16 mouse cellular contexts compared by ENCODE assay signal in the genomic region with DNA sequence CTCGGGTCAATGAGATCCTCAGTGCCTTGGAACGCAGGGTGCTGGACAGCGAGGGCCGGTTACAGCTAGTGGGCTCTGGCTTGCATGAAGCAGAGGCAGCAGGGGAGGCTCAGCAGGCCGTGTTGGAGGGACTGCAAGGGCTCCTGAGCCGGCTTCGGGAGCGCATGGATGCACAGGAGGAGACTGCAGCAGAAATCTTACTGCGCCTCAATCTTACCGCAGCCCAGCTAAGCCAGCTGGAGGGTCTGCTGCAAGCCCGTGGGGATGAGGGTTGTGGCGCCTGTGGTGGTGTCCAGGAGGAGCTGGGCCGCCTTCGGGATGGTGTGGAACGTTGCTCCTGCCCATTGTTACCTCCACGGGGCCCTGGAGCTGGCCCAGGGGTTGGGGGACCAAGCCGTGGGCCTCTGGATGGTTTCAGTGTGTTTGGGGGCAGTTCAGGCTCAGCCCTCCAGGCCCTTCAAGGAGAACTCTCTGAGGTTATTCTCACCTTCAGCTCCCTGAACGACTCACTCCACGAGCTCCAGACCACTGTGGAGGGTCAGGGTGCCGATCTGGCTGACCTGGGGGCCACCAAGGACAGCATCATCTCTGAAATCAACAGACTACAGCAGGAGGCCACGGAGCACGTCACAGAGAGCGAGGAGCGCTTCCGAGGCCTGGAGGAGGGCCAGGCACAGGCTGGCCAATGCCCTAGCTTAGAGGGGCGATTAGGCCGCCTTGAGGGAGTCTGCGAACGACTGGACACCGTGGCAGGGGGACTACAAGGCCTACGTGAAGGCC. TPM values are rescaled to one million over a fixed set of nuclear protein-coding genes. Genes with fewer than 3 reads are reported as not detected.
DNase-seq lines count a peak whose midpoint lies in the region; ATAC-seq lines count a peak whose summit lies in the region.
"Had no signal": no experiment of that assay in that cellular context is flagged by ENCODE, and none has a peak within 500 bp of the region (broad histone marks: within the 10 kb centered on the region; RNA-seq: fewer than 3 reads in every experiment).

No protein-coding gene starts in this region.

- H3K9me3 ChIP-seq in hindbrain, embryonic 10.5 days, result no peaks in the 10 kb centered on the region
- no peaks in the 10 kb centered on the region for H3K9me3 ChIP-seq in hindbrain, embryonic 16.5 days (ENCODE audit: control insufficient read depth, low read length)
- no peaks in the 10 kb centered on the region for H3K9me3 ChIP-seq in midbrain, embryonic 10.5 days (replicated peaks)
- H3K9me3 ChIP-seq in midbrain, embryonic 15.5 days, result no peaks in the 10 kb centered on the region
- H3K9me3 ChIP-seq in limb, embryonic 15.5 days, result no peaks in the 10 kb centered on the region
- H3K9me3 ChIP-seq: hindbrain, embryonic 15.5 days; liver, embryonic 13.5 days had no signal

- no peak overlapping the region for H3K9ac ChIP-seq in hindbrain, embryonic 16.5 days (ENCODE audit: low read depth, low read length)
- H3K9ac ChIP-seq in midbrain, embryonic 15.5 days, result no peak overlapping the region
- no peak overlapping the region for H3K9ac ChIP-seq in limb, embryonic 15.5 days
- H3K9ac ChIP-seq: hindbrain, embryonic 15.5 days had no signal

- H3K27me3 ChIP-seq in hindbrain, embryonic 10.5 days (ENCODE audit: insufficient read depth, poor library complexity, severe bottlenecking), result peaks cover 6% of the 10 kb centered on the region
- H3K27me3 ChIP-seq in hindbrain, embryonic 16.5 days (replicated peaks; ENCODE audit: control insufficient read depth, insufficient read depth, low read length), result no peaks in the 10 kb centered on the region
- peaks cover 22% of the 10 kb centered on the region for H3K27me3 ChIP-seq in midbrain, embryonic 10.5 days (ENCODE audit: low read depth, poor library complexity, severe bottlenecking)
- H3K27me3 ChIP-seq in midbrain, embryonic 15.5 days (replicated peaks), result no peaks in the 10 kb centered on the region
- H3K27me3 ChIP-seq in limb, embryonic 15.5 days, result no peaks in the 10 kb centered on the region
- H3K27me3 ChIP-seq: hindbrain, embryonic 15.5 days; liver, embryonic 13.5 days had no signal

- WGBS in hindbrain, embryonic 10.5 days, result 86% methylated on average over 31 of the region's 31 CpGs
- 86% methylated on average over 28 of the region's 31 CpGs for WGBS in hindbrain, embryonic 16.5 days
- 85% methylated on average over 31 of the region's 31 CpGs for WGBS in midbrain, embryonic 10.5 days
- 82% methylated on average over 31 of the region's 31 CpGs for WGBS in midbrain, embryonic 15.5 days
- WGBS in limb, embryonic 15.5 days, result 87% methylated on average over 31 of the region's 31 CpGs

- no peak for ATAC-seq in hindbrain, embryonic 16.5 days
- ATAC-seq in midbrain, embryonic 15.5 days (replicated peaks), result no peak
- ATAC-seq in limb, embryonic 15.5 days (ENCODE audit: insufficient number of reproducible peaks, low FRiP score, low TSS enrichment, low read depth), result no peak
- ATAC-seq: activated CD4-positive, CD25-positive, alpha-beta regulatory T cell, adult 4 months had no signal

- peaks cover 75% of the 10 kb centered on the region for H3K4me1 ChIP-seq in hindbrain, embryonic 10.5 days (replicated peaks)
- peaks cover 29% of the 10 kb centered on the region for H3K4me1 ChIP-seq in hindbrain, embryonic 16.5 days (ENCODE audit: control insufficient read depth, insufficient read depth, low read depth, low read length)
- H3K4me1 ChIP-seq in midbrain, embryonic 10.5 days, result peaks cover 74% of the 10 kb centered on the region
- H3K4me1 ChIP-seq in midbrain, embryonic 15.5 days, result peaks cover 40% of the 10 kb centered on the region
- H3K4me1 ChIP-seq in limb, embryonic 15.5 days, result peaks cover 91% of the 10 kb centered on the region

- no peak overlapping the region for H3K4me2 ChIP-seq in hindbrain, embryonic 16.5 days (ENCODE audit: low read length)
- no peak overlapping the region for H3K4me2 ChIP-seq in midbrain, embryonic 15.5 days
- H3K4me2 ChIP-seq in limb, embryonic 15.5 days, result no peak overlapping the region
- H3K4me2 ChIP-seq: hindbrain, embryonic 15.5 days; liver, embryonic 13.5 days; midbrain, embryonic 11.5 days had no signal

- peak overlapping the region; percentile 13; the same call in 1 of the 2 replicates for H3K27ac ChIP-seq in hindbrain, embryonic 10.5 days
- no peak overlapping the region for H3K27ac ChIP-seq in hindbrain, embryonic 16.5 days (ENCODE audit: low read depth, low read length)
- 0 out of 2 replicates have a peak overlapping the region, but pooled peaks have one; percentile 14 for H3K27ac ChIP-seq in midbrain, embryonic 10.5 days (replicated peaks)
- no peak overlapping the region for H3K27ac ChIP-seq in midbrain, embryonic 15.5 days
- peak overlapping the region; percentile 54; the same call in 1 of the 2 replicates for H3K27ac ChIP-seq in limb, embryonic 15.5 days
- H3K27ac ChIP-seq: hindbrain, embryonic 15.5 days; layer of hippocampus, adult 2 months had no signal

- H3K36me3 ChIP-seq in hindbrain, embryonic 10.5 days, result peaks cover 36% of the 10 kb centered on the region
- no peaks in the 10 kb centered on the region for H3K36me3 ChIP-seq in hindbrain, embryonic 16.5 days (ENCODE audit: control insufficient read depth, insufficient read depth, low read length)
- peaks cover 10% of the 10 kb centered on the region for H3K36me3 ChIP-seq in midbrain, embryonic 10.5 days
- no peaks in the 10 kb centered on the region for H3K36me3 ChIP-seq in midbrain, embryonic 15.5 days (replicated peaks)
- H3K36me3 ChIP-seq in limb, embryonic 15.5 days, result peaks cover 44% of the 10 kb centered on the region
- H3K36me3 ChIP-seq: hindbrain, embryonic 15.5 days had no signal

- 0 out of 2 replicates have a peak overlapping the region, but pooled peaks have one; percentile 3 for H3K4me3 ChIP-seq in hindbrain, embryonic 10.5 days
- no peak overlapping the region for H3K4me3 ChIP-seq in hindbrain, embryonic 16.5 days (ENCODE audit: low read length)
- H3K4me3 ChIP-seq in midbrain, embryonic 10.5 days, result 0 out of 2 replicates have a peak overlapping the region, but pooled peaks have one; percentile 22
- no peak overlapping the region for H3K4me3 ChIP-seq in midbrain, embryonic 15.5 days
- H3K4me3 ChIP-seq in limb, embryonic 15.5 days, result no peak overlapping the region
- H3K4me3 ChIP-seq: hindbrain, embryonic 15.5 days; layer of hippocampus, adult 2 months; liver, embryonic 13.5 days had no signal

- peak; percentile 56 for DNase-seq in cerebellum, adult 9-11 months
- no peak for DNase-seq in cerebellum, postnatal 14 days
- no peak for DNase-seq in hindbrain, embryonic 10.5 days (ENCODE audit: low spot score)
- no peak for DNase-seq in midbrain, embryonic 10.5 days (ENCODE audit: low spot score)
- DNase-seq in layer of hippocampus, adult 9-10 months (ENCODE audit: low spot score), result no peak
- DNase-seq: kidney, adult 11 months; liver, embryonic 13.5 days; lung, postnatal 14 days; right cerebral cortex, postnatal 14 days had no signal

RNA-seq across cellular contexts. Expression of gene Khk, which starts 3.1 kb away (rescaled TPM):
- polyA plus RNA-seq in hindbrain, embryonic 10.5 days (2016; fragmentation: Nextera tagmentation; extraction: Ambion mirVana), result 7.2 and 8.0 TPM in 2 replicates
- polyA plus RNA-seq in hindbrain, embryonic 16.5 days (2015; fragmentation: Nextera tagmentation; extraction: Ambion mirVana), result 12.2 and 13.7 TPM in 2 replicates
- 7.5 and 9.7 TPM in 2 replicates for polyA plus RNA-seq in midbrain, embryonic 10.5 days (2016; fragmentation: Nextera tagmentation; extraction: Ambion mirVana)
- polyA plus RNA-seq in midbrain, embryonic 15.5 days (2015; fragmentation: Nextera tagmentation; extraction: Ambion mirVana), result 8.0 and 10.4 TPM in 2 replicates
- 23.6 and 28.1 TPM in 2 replicates for polyA plus RNA-seq in limb, embryonic 15.5 days (2015; fragmentation: Nextera tagmentation; extraction: Ambion mirVana)

RNA-seq across cellular contexts. Expression of gene Emilin1, which starts 4.9 kb away (rescaled TPM):
- 85.1 and 87.4 TPM in 2 replicates for polyA plus RNA-seq in hindbrain, embryonic 10.5 days (2016; fragmentation: Nextera tagmentation; extraction: Ambion mirVana)
- 16.3 and 24.6 TPM in 2 replicates for polyA plus RNA-seq in hindbrain, embryonic 16.5 days (2015; fragmentation: Nextera tagmentation; extraction: Ambion mirVana)
- polyA plus RNA-seq in midbrain, embryonic 10.5 days (2016; fragmentation: Nextera tagmentation; extraction: Ambion mirVana), result 61.8 and 67.4 TPM in 2 replicates
- 17.8 and 20.3 TPM in 2 replicates for polyA plus RNA-seq in midbrain, embryonic 15.5 days (2015; fragmentation: Nextera tagmentation; extraction: Ambion mirVana)
- polyA plus RNA-seq in limb, embryonic 15.5 days (2015; fragmentation: Nextera tagmentation; extraction: Ambion mirVana), result 274 and 287 TPM in 2 replicates

RNA-seq across cellular contexts. Expression of gene Ost4, which starts 10.5 kb away (rescaled TPM):
- polyA plus RNA-seq in hindbrain, embryonic 10.5 days (2016; fragmentation: Nextera tagmentation; extraction: Ambion mirVana), result 405 and 407 TPM in 2 replicates
- 232 and 244 TPM in 2 replicates for polyA plus RNA-seq in hindbrain, embryonic 16.5 days (2015; fragmentation: Nextera tagmentation; extraction: Ambion mirVana)
- polyA plus RNA-seq in midbrain, embryonic 10.5 days (2016; fragmentation: Nextera tagmentation; extraction: Ambion mirVana), result 380 and 415 TPM in 2 replicates
- polyA plus RNA-seq in midbrain, embryonic 15.5 days (2015; fragmentation: Nextera tagmentation; extraction: Ambion mirVana), result 217 and 225 TPM in 2 replicates
- polyA plus RNA-seq in limb, embryonic 15.5 days (2015; fragmentation: Nextera tagmentation; extraction: Ambion mirVana), result 464 and 505 TPM in 2 replicates

RNA-seq across cellular contexts. Expression of gene Cgref1, which starts 27.3 kb away (rescaled TPM):
- 3.7 and 6.7 TPM in 2 replicates for polyA plus RNA-seq in hindbrain, embryonic 10.5 days (2016; fragmentation: Nextera tagmentation; extraction: Ambion mirVana)
- polyA plus RNA-seq in hindbrain, embryonic 16.5 days (2015; fragmentation: Nextera tagmentation; extraction: Ambion mirVana), result 77.3 and 89.1 TPM in 2 replicates
- polyA plus RNA-seq in midbrain, embryonic 10.5 days (2016; fragmentation: Nextera tagmentation; extraction: Ambion mirVana), result 4.9 and 5.8 TPM in 2 replicates
- polyA plus RNA-seq in midbrain, embryonic 15.5 days (2015; fragmentation: Nextera tagmentation; extraction: Ambion mirVana), result 62.7 and 66.5 TPM in 2 replicates
- 21.0 and 31.7 TPM in 2 replicates for polyA plus RNA-seq in limb, embryonic 15.5 days (2015; fragmentation: Nextera tagmentation; extraction: Ambion mirVana)

RNA-seq across cellular contexts. Expression of gene Agbl5, which starts 29.6 kb away (rescaled TPM):
- 18.4 and 24.2 TPM in 2 replicates for polyA plus RNA-seq in hindbrain, embryonic 10.5 days (2016; fragmentation: Nextera tagmentation; extraction: Ambion mirVana)
- polyA plus RNA-seq in hindbrain, embryonic 16.5 days (2015; fragmentation: Nextera tagmentation; extraction: Ambion mirVana), result 19.1 and 23.1 TPM in 2 replicates
- polyA plus RNA-seq in midbrain, embryonic 10.5 days (2016; fragmentation: Nextera tagmentation; extraction: Ambion mirVana), result 17.4 and 20.1 TPM in 2 replicates
- polyA plus RNA-seq in midbrain, embryonic 15.5 days (2015; fragmentation: Nextera tagmentation; extraction: Ambion mirVana), result 25.2 and 32.3 TPM in 2 replicates
- 16.4 and 21.9 TPM in 2 replicates for polyA plus RNA-seq in limb, embryonic 15.5 days (2015; fragmentation: Nextera tagmentation; extraction: Ambion mirVana)

Comparison
In these comparisons a context has a peak if more than half of its experiments do, and no peak if none do; other contexts are left out.
1. H3K27ac ChIP-seq: peak in hindbrain, embryonic 10.5 days (single experiment), midbrain, embryonic 10.5 days (single experiment) and limb, embryonic 15.5 days (single experiment); none in hindbrain, embryonic 16.5 days (single experiment) and midbrain, embryonic 15.5 days (single experiment).
2. H3K4me3 ChIP-seq: peak in hindbrain, embryonic 10.5 days (single experiment) and midbrain, embryonic 10.5 days (single experiment); none in hindbrain, embryonic 16.5 days (single experiment), midbrain, embryonic 15.5 days (single experiment) and limb, embryonic 15.5 days (single experiment).